Mouse (Mus musculus): Measurements from ENCODE around the gene Fcor. TPM values are rescaled to one million over a fixed set of nuclear protein-coding genes. Genes with fewer than 3 reads are reported as not detected.

Gene Fcor
- polyA plus RNA-seq, 2 experiments: 1.4 to 3.5 TPM

DNA sequence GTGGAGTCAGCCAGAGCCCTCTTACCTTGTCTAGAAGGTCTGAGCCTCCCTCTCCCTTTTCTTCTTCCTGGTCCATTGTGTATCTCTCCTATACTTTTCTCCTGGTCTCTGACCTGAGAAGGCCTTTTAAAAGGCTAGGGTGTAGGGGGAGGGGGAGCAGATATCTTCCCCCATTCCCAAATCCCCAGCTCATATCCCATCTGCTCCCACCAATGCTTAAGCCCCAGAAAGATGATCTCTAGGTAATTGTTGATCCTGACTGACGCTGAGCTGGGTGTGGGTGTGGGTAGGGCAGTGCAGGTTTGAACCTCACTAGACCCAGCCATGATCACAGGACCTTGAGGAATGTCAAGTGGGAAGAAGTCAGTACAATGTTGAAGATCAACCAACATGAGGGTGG lies 46.7 kb downstream of the Fcor start, which contains the start of gene Pcp2:
Pcp2 (minus strand) TSS at position 101 of the 400 bp plus-strand sequence.
- TF ChIP-seq EP300 (IDR thresholded peaks at IDR 0.05; ENCODE audit: low read depth) (no peak), CTCF (IDR thresholded peaks at IDR 0.05; ENCODE audit: low read depth) (no peak)
- no peak within 1 kb of the TSS for H3K4me2 ChIP-seq (ENCODE audit: low read depth)
- H3K27ac ChIP-seq: no peak within 1 kb of the TSS
- H3K27me3 ChIP-seq (ENCODE audit: control insufficient read depth, insufficient read depth, low read length): no peaks in the 10 kb centered on the region; the same call in 1 of the 2 replicates
- H3K4me3 ChIP-seq (ENCODE audit: insufficient read depth in 1 of 2, low read depth in 2 of 2, low read length in 2 of 2): no peak within 1 kb of the TSS
- H3K4me1 ChIP-seq (replicated peaks; ENCODE audit: control insufficient read depth in 2 of 2, insufficient read depth in 2 of 2, low read length in 1 of 2): peaks cover 3 to 8% of the 10 kb centered on the region in 2 experiments; a peak in 3 of 4 replicates
- ATAC-seq (ENCODE audit: insufficient read depth) (no peak), DNase-seq (ENCODE audit: low read depth in 3 of 3, low spot score in 3 of 3) (no peak)
- H3K36me3 ChIP-seq (replicated peaks; ENCODE audit: control insufficient read depth, insufficient read depth, low read depth): no peaks in the 10 kb centered on the region
- WGBS (ENCODE audit: insufficient replicate concordance): 71% methylated on average over 1 of the region's 1 CpGs
- H3K9ac ChIP-seq (replicated peaks): no peak within 1 kb of the TSS
- no peaks in the 10 kb centered on the region for H3K9me3 ChIP-seq (ENCODE audit: control insufficient read depth, low read length)

DNA sequence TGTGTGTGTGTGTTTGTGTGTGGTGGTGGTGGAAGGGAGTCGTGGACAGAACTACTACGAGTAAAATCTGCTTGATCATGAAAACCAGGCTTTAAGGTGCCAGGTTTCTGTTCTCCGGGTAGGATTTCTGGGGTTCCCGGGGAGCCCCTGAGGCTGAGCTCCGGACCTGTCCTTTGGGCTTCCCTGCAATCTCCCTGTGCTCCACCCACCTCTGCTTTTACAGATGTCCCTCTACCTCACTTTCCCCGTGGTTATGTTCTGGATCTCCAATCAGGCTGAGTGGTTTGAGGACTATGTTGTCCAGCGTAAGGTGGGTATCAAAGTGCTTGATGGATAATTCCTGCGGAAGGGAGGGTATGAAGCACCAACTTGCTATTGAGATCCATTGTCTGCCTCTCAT lies 50.0 kb downstream of the Fcor start:
- no peak overlapping the region for H3K27ac ChIP-seq
- peak overlapping the region; percentile 72 for H3K9ac ChIP-seq (replicated peaks)
- H3K9me3 ChIP-seq (ENCODE audit: control insufficient read depth, low read length): no peaks in the 10 kb centered on the region
- H3K36me3 ChIP-seq (replicated peaks; ENCODE audit: control insufficient read depth, insufficient read depth, low read depth): peaks cover 14% of the 10 kb centered on the region
- TF ChIP-seq CTCF (IDR thresholded peaks at IDR 0.05; ENCODE audit: low read depth): no peak
- no peak for TF ChIP-seq EP300 (IDR thresholded peaks at IDR 0.05; ENCODE audit: low read depth)
- no peak for ATAC-seq (ENCODE audit: insufficient read depth)
- 59% methylated on average over 8 of the region's 8 CpGs for WGBS (ENCODE audit: insufficient replicate concordance)
- H3K4me3 ChIP-seq (ENCODE audit: insufficient read depth in 1 of 2, low read depth in 2 of 2, low read length in 2 of 2): peak overlapping the region; percentile 96 to 100
- no peaks in the 10 kb centered on the region for H3K27me3 ChIP-seq (ENCODE audit: control insufficient read depth, insufficient read depth, low read length)
- DNase-seq (ENCODE audit: low read depth in 3 of 3, low spot score in 3 of 3): no peak
- H3K4me1 ChIP-seq (replicated peaks; ENCODE audit: control insufficient read depth in 2 of 2, insufficient read depth in 2 of 2, low read length in 1 of 2): peaks cover 8 to 13% of the 10 kb centered on the region in 2 experiments
- H3K4me2 ChIP-seq (ENCODE audit: low read depth): peak overlapping the region; percentile 85

DNA sequence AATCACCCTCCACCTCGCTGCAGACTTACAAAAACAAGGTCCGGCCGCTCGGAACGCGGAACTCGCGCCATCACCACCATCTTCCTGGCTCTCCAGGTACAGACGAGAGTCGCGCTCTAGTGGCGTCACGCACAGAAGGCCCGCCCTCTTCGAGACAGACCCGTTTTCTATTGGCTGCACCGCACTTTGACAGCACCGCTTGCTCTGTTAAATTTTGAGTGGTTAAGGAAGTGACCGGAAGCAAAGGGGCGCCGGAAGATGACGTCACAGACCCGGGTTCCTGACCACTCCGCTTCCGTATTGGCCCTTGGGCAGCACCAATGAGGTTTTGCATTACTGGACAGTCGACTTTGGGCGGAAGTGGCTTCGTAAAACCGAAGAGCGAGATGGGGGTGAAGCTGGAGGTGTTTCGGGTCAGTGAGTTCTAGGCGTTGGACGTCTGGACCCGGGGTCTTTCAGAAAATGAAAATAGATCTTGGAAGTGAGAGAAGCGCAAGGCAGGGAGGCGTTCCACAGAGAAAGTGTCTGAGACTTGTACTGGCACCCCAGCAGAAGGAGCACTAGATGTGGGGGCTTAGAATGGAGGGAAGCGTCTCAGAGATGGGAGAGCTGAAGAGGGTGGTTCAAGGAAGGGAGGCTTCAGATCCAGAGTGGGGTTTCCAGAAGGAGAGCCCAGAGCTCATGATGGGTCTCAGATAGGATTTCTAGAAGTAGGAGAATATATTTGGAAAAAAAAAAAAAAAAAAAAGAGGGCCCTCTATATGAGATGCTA lies 50.8 kb downstream of the Fcor start, which contains the start of the genes Xab2 and Pet100:
Xab2 (minus strand) TSS at position 118 of the 772 bp plus-strand sequence.
Pet100 (plus strand) TSS at position 350 of the 772 bp plus-strand sequence.
- peak within 1 kb of the TSS; percentile 82 for H3K9ac ChIP-seq (replicated peaks)
- H3K9me3 ChIP-seq (ENCODE audit: control insufficient read depth, low read length): no peaks in the 10 kb centered on the region
- peaks cover 19% of the 10 kb centered on the region for H3K36me3 ChIP-seq (replicated peaks; ENCODE audit: control insufficient read depth, insufficient read depth, low read depth)
- ATAC-seq (ENCODE audit: insufficient read depth) (peak; percentile 97), DNase-seq (ENCODE audit: low read depth in 3 of 3, low spot score in 3 of 3) (peak; percentile 99 to 100 (median 100))
- H3K4me1 ChIP-seq (replicated peaks; ENCODE audit: control insufficient read depth in 2 of 2, insufficient read depth in 2 of 2, low read length in 1 of 2): peaks cover 8 to 13% of the 10 kb centered on the region in 2 experiments
- peak within 1 kb of the TSS; percentile 96 to 100 for H3K4me3 ChIP-seq (ENCODE audit: insufficient read depth in 1 of 2, low read depth in 2 of 2, low read length in 2 of 2)
- H3K27ac ChIP-seq: peak within 1 kb of the TSS; percentile 19; the same call in 1 of the 2 replicates
- no peaks in the 10 kb centered on the region for H3K27me3 ChIP-seq (ENCODE audit: control insufficient read depth, insufficient read depth, low read length)
- H3K4me2 ChIP-seq (ENCODE audit: low read depth): peak within 1 kb of the TSS; percentile 85
- TF ChIP-seq EP300 (IDR thresholded peaks at IDR 0.05; ENCODE audit: low read depth): peak; percentile 46
- no peak for TF ChIP-seq CTCF (IDR thresholded peaks at IDR 0.05; ENCODE audit: low read depth)
- under 1% methylated on average over 37 of the region's 37 CpGs for WGBS (ENCODE audit: insufficient replicate concordance)

Other genes starting within 250 kb of the Fcor start
- gene Pex11g, start 204.7 kb downstream of the Fcor start, polyA plus RNA-seq (2012; rRNA removed): 2.5 and 3.1 TPM in 2 replicates
- gene Pex11g, start 204.7 kb downstream of the Fcor start, polyA plus RNA-seq (2014; fragmentation: Nextera tagmentation; extraction: Ambion mirVana): 2.7 and 3.5 TPM in 2 replicates
- gene Tex45, start 201.5 kb downstream of the Fcor start, polyA plus RNA-seq (2012; rRNA removed): 0.05 TPM in 1 of 2 replicates, not detected in the other
- 0.10 TPM in 1 of 2 replicates, not detected in the other for gene Tex45, start 201.5 kb downstream of the Fcor start, polyA plus RNA-seq (2014; fragmentation: Nextera tagmentation; extraction: Ambion mirVana)
- 4.8 and 6.8 TPM in 2 replicates for gene Zfp358, start 179.2 kb downstream of the Fcor start, polyA plus RNA-seq (2012; rRNA removed)
- gene Zfp358, start 179.2 kb downstream of the Fcor start, polyA plus RNA-seq (2014; fragmentation: Nextera tagmentation; extraction: Ambion mirVana): 1.7 and 2.0 TPM in 2 replicates
- 26.1 and 31.6 TPM in 2 replicates for gene Mcoln1, start 171.9 kb downstream of the Fcor start, polyA plus RNA-seq (2012; rRNA removed)
- gene Mcoln1, start 171.9 kb downstream of the Fcor start, polyA plus RNA-seq (2014; fragmentation: Nextera tagmentation; extraction: Ambion mirVana): 12.6 and 13.8 TPM in 2 replicates
- 12.1 and 14.2 TPM in 2 replicates for gene Pnpla6, start 157.0 kb downstream of the Fcor start, polyA plus RNA-seq (2012; rRNA removed)
- gene Pnpla6, start 157.0 kb downstream of the Fcor start, polyA plus RNA-seq (2014; fragmentation: Nextera tagmentation; extraction: Ambion mirVana): 6.5 and 9.6 TPM in 2 replicates
- 2.7 and 3.0 TPM in 2 replicates for gene C330021F23Rik, start 104.4 kb downstream of the Fcor start, polyA plus RNA-seq (2012; rRNA removed)
- gene C330021F23Rik, start 104.4 kb downstream of the Fcor start, polyA plus RNA-seq (2014; fragmentation: Nextera tagmentation; extraction: Ambion mirVana): 2.5 and 4.0 TPM in 2 replicates
- gene Camsap3, start 85.1 kb downstream of the Fcor start, polyA plus RNA-seq (2012; rRNA removed): 1.8 and 2.2 TPM in 2 replicates
- 1.6 and 1.7 TPM in 2 replicates for gene Camsap3, start 85.1 kb downstream of the Fcor start, polyA plus RNA-seq (2014; fragmentation: Nextera tagmentation; extraction: Ambion mirVana)
- gene Xab2, start 51.0 kb downstream of the Fcor start, polyA plus RNA-seq (2012; rRNA removed): 24.1 and 27.1 TPM in 2 replicates
- gene Xab2, start 51.0 kb downstream of the Fcor start, polyA plus RNA-seq (2014; fragmentation: Nextera tagmentation; extraction: Ambion mirVana): 22.2 and 25.9 TPM in 2 replicates
- 7.9 and 32.5 TPM in 2 replicates for gene Pet100, start 50.8 kb downstream of the Fcor start, polyA plus RNA-seq (2012; rRNA removed)
- gene Pet100, start 50.8 kb downstream of the Fcor start, polyA plus RNA-seq (2014; fragmentation: Nextera tagmentation; extraction: Ambion mirVana): 113 and 117 TPM in 2 replicates
- not detected in 2 replicates for gene Pcp2, start 46.8 kb downstream of the Fcor start, polyA plus RNA-seq (2012; rRNA removed)
- gene Pcp2, start 46.8 kb downstream of the Fcor start, polyA plus RNA-seq (2014; fragmentation: Nextera tagmentation; extraction: Ambion mirVana): 0.19 TPM in 1 of 2 replicates, not detected in the other
- gene Stxbp2, start 41.4 kb downstream of the Fcor start, polyA plus RNA-seq (2012; rRNA removed): 55.5 and 61.7 TPM in 2 replicates
- 37.7 and 44.6 TPM in 2 replicates for gene Stxbp2, start 41.4 kb downstream of the Fcor start, polyA plus RNA-seq (2014; fragmentation: Nextera tagmentation; extraction: Ambion mirVana)
- not detected in 2 replicates for gene Retn, start 16.6 kb downstream of the Fcor start, polyA plus RNA-seq (2012; rRNA removed)
- not detected in 2 replicates for gene Retn, start 16.6 kb downstream of the Fcor start, polyA plus RNA-seq (2014; fragmentation: Nextera tagmentation; extraction: Ambion mirVana)
- gene Mcemp1, start 6.6 kb downstream of the Fcor start, polyA plus RNA-seq (2012; rRNA removed): 1.4 and 1.9 TPM in 2 replicates
- gene Mcemp1, start 6.6 kb downstream of the Fcor start, polyA plus RNA-seq (2014; fragmentation: Nextera tagmentation; extraction: Ambion mirVana): 3.1 and 3.7 TPM in 2 replicates
- gene Trappc5, start 3.9 kb upstream of the Fcor start, polyA plus RNA-seq (2012; rRNA removed): 11.0 and 13.1 TPM in 2 replicates
- 11.5 and 12.1 TPM in 2 replicates for gene Trappc5, start 3.9 kb upstream of the Fcor start, polyA plus RNA-seq (2014; fragmentation: Nextera tagmentation; extraction: Ambion mirVana)
- gene Fcer2a, start 21.8 kb upstream of the Fcor start, polyA plus RNA-seq (2012; rRNA removed): 0.01 TPM in 1 of 2 replicates, not detected in the other
- 0.05 TPM in 1 of 2 replicates, not detected in the other for gene Fcer2a, start 21.8 kb upstream of the Fcor start, polyA plus RNA-seq (2014; fragmentation: Nextera tagmentation; extraction: Ambion mirVana)
- gene Clec4g, start 48.3 kb upstream of the Fcor start, polyA plus RNA-seq (2012; rRNA removed): 2.8 and 3.5 TPM in 2 replicates
- 3.6 and 4.2 TPM in 2 replicates for gene Clec4g, start 48.3 kb upstream of the Fcor start, polyA plus RNA-seq (2014; fragmentation: Nextera tagmentation; extraction: Ambion mirVana)
- gene Cd209a, start 76.6 kb upstream of the Fcor start, polyA plus RNA-seq (2012; rRNA removed): 0.04 and 0.11 TPM in 2 replicates
- 0.21 TPM in 1 of 2 replicates, not detected in the other for gene Cd209a, start 76.6 kb upstream of the Fcor start, polyA plus RNA-seq (2014; fragmentation: Nextera tagmentation; extraction: Ambion mirVana)
- gene Cd209e, start 181.9 kb upstream of the Fcor start, polyA plus RNA-seq (2012; rRNA removed): not detected in 2 replicates
- not detected in 2 replicates for gene Cd209e, start 181.9 kb upstream of the Fcor start, polyA plus RNA-seq (2014; fragmentation: Nextera tagmentation; extraction: Ambion mirVana)
- gene Cd209d, start 206.2 kb upstream of the Fcor start, polyA plus RNA-seq (2012; rRNA removed): not detected in 2 replicates
- gene Cd209d, start 206.2 kb upstream of the Fcor start, polyA plus RNA-seq (2014; fragmentation: Nextera tagmentation; extraction: Ambion mirVana): not detected in 2 replicates